Mouse (Mus musculus): ENCODE results near the gene Prkag2.
A peak's percentile ranks its signal among the peaks of the same experiment; 100 is the strongest.

Gene Prkag2

GRCm38 (mm10) chr5:25046762-25047161 is 53.7 kb downstream of the Prkag2 start:
- no peak for DNase-seq

GRCm38 (mm10) chr5:25044007-25044406 is 56.4 kb downstream of the Prkag2 start:
- DNase-seq, result no peak

GRCm38 (mm10) chr5:25041947-25042346 is 58.5 kb downstream of the Prkag2 start:
- no peak for DNase-seq

GRCm38 (mm10) chr5:25041307-25041706 is 59.1 kb downstream of the Prkag2 start:
- no peak for DNase-seq

GRCm38 (mm10) chr5:25040903-25041302 is 59.5 kb downstream of the Prkag2 start:
- DNase-seq, result no peak

- DNase-seq, result no peak
Measured at GRCm38 (mm10) chr5:25038827-25039226, 61.6 kb downstream of the Prkag2 start.

- DNase-seq, result no peak
Measured at GRCm38 (mm10) chr5:25035391-25035790, 65.1 kb downstream of the Prkag2 start.

- DNase-seq, result no peak
Measured at GRCm38 (mm10) chr5:25031456-25031856, 69.0 kb downstream of the Prkag2 start.

- peak; percentile 12 for DNase-seq
Measured at GRCm38 (mm10) chr5:25031037-25031436, 69.4 kb downstream of the Prkag2 start.

GRCm38 (mm10) chr5:25030276-25030681 is 70.2 kb downstream of the Prkag2 start:
- DNase-seq, result no peak

GRCm38 (mm10) chr5:25027673-25028072 is 72.8 kb downstream of the Prkag2 start:
- no peak for DNase-seq

GRCm38 (mm10) chr5:25025309-25026019 is 75.0 kb downstream of the Prkag2 start:
- DNase-seq, result no peak

- DNase-seq, result no peak
Measured at GRCm38 (mm10) chr5:25022904-25023303, 77.5 kb downstream of the Prkag2 start.

- DNase-seq, result no peak
Measured at GRCm38 (mm10) chr5:25019221-25019620, 81.2 kb downstream of the Prkag2 start.

- no peak for DNase-seq
Measured at GRCm38 (mm10) chr5:25012134-25012533, 88.3 kb downstream of the Prkag2 start.

- peak; percentile 89 for DNase-seq
Measured at GRCm38 (mm10) chr5:25011019-25011485, 89.4 kb downstream of the Prkag2 start.

- DNase-seq, result peak; percentile 91
Measured at GRCm38 (mm10) chr5:25010438-25010892, 90.0 kb downstream of the Prkag2 start.

- no peak for DNase-seq
Measured at GRCm38 (mm10) chr5:25009770-25010169, 90.7 kb downstream of the Prkag2 start.

GRCm38 (mm10) chr5:25008966-25009365 is 91.5 kb downstream of the Prkag2 start:
- DNase-seq, result no peak

- peak; percentile 85 for DNase-seq
Measured at GRCm38 (mm10) chr5:25006848-25007247, 93.6 kb downstream of the Prkag2 start.

GRCm38 (mm10) chr5:25005532-25006129 is 94.8 kb downstream of the Prkag2 start:
- peak; percentile 74 for DNase-seq

GRCm38 (mm10) chr5:25001391-25001794 is 99.0 kb downstream of the Prkag2 start:
- no peak for DNase-seq

- DNase-seq, result no peak
Measured at GRCm38 (mm10) chr5:24999351-24999750, 101.1 kb downstream of the Prkag2 start.

GRCm38 (mm10) chr5:24995576-24996100 is 104.8 kb downstream of the Prkag2 start:
- DNase-seq, result peak; percentile 59

All from retina, postnatal 1 day (tissue).